Mouse (Mus musculus): ENCODE data around the gene Lrp8. TPM values are rescaled to one million over a fixed set of nuclear protein-coding genes. Genes with fewer than 3 reads are reported as not detected.

Lrp8 gene
- polyA plus RNA-seq (2016; fragmentation: Nextera tagmentation; extraction: Ambion mirVana): 46.7 and 52.6 TPM in 2 replicates

- H3K4me1 ChIP-seq: peaks cover 40% of the 10 kb centered on the region
- H3K36me3 ChIP-seq: peaks cover 15% of the 10 kb centered on the region; the same call in 1 of the 2 replicates
- 0% methylated on average over 17 of the region's 44 CpGs for WGBS
- H3K9me3 ChIP-seq (replicated peaks): no peaks in the 10 kb centered on the region
- H3K4me2 ChIP-seq (replicated peaks): peak within 1 kb of the TSS; percentile 96
- H3K4me3 ChIP-seq: peak within 1 kb of the TSS; percentile 62
- ATAC-seq (ENCODE audit: low FRiP score): 0 out of 2 replicates have a peak, but pooled peaks have one; percentile 0
- peaks cover 13% of the 10 kb centered on the region; the same call in 1 of the 2 replicates for H3K27me3 ChIP-seq
- H3K9ac ChIP-seq: peak within 1 kb of the TSS; percentile 88
- H3K27ac ChIP-seq: peak within 1 kb of the TSS; percentile 97
Observed at GRCm38 (mm10) chr4:107802185-107802449, at the start of gene Lrp8. TSS of gene Lrp8 (plus strand) at chr4:107802261.

GRCm38 (mm10) chr4:107756222-107756621, 45.8 kb upstream of the Lrp8 start:
- Histone ChIP-seq H3K9me3 (replicated peaks) (no peaks in the 10 kb centered on the region), H3K36me3 (no peaks in the 10 kb centered on the region), H3K4me2 (replicated peaks) (no peak overlapping the region), H3K27ac (no peak overlapping the region), H3K4me3 (no peak overlapping the region), H3K9ac (no peak overlapping the region), H3K4me1 (peaks cover 25% of the 10 kb centered on the region), H3K27me3 (peaks cover 25% of the 10 kb centered on the region)
- WGBS: 24% methylated on average over 9 of the region's 10 CpGs
- peak; percentile 59; the same call in 1 of the 2 replicates for ATAC-seq (ENCODE audit: low FRiP score)

GRCm38 (mm10) chr4:107757487-107758470, 44.3 kb upstream of the Lrp8 start:
- ATAC-seq (ENCODE audit: low FRiP score): no peak
- Histone ChIP-seq H3K27ac (no peak overlapping the region), H3K27me3 (peaks cover 37% of the 10 kb centered on the region), H3K4me3 (no peak overlapping the region), H3K4me1 (peaks cover 25% of the 10 kb centered on the region), H3K36me3 (no peaks in the 10 kb centered on the region), H3K4me2 (replicated peaks) (no peak overlapping the region), H3K9me3 (replicated peaks) (no peaks in the 10 kb centered on the region), H3K9ac (no peak overlapping the region)
- WGBS: 68% methylated on average over 15 of the region's 15 CpGs

DNA sequence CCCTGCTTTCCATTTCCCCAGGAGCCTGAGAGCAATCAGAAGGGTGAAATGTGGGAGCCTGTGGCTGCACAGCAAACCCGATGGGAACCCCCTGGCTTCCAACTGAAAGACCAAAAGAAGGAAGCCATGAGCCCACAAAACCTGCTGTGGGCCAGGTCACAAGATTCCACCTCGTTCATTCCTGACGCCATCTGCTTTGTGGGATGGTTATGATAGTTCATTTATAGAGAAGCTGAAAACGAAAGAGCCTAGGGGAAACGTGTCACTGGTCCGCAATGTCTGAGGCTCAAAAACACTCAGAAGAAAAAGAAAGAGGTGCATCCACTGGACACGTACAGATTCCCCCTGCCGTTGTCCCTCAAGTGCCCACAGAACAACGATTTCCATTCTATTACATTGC, 43.1 kb upstream of the Lrp8 start:
- Histone ChIP-seq H3K4me3 (no peak overlapping the region), H3K27ac (no peak overlapping the region), H3K36me3 (no peaks in the 10 kb centered on the region), H3K4me2 (replicated peaks) (no peak overlapping the region), H3K9me3 (replicated peaks) (no peaks in the 10 kb centered on the region), H3K9ac (no peak overlapping the region), H3K27me3 (peaks cover 38% of the 10 kb centered on the region), H3K4me1 (peaks cover 25% of the 10 kb centered on the region)
- no peak for ATAC-seq (ENCODE audit: low FRiP score)
- 80% methylated on average over 9 of the region's 9 CpGs for WGBS

DNA sequence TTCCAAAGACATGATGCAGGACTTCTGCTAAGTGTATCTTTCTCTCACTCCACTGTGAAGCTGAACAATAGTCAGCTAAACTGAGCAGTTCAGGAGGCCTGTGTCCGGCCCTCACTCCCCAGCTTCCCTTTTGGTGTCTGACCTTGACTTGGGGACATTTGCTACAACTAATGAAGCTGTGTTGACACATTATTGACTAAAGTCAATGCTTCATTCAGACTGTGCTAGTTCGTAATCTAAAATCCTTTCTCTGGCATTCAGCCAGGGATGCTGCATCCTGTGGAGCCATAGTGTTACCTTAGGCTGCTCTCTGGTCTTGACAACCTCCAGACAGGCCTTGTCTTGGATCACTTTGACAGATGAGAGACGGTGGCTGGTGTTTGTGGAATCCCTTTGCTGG, 39.1 kb upstream of the Lrp8 start:
- no peak for ATAC-seq (ENCODE audit: low FRiP score)
- Histone ChIP-seq H3K4me2 (replicated peaks) (no peak overlapping the region), H3K4me1 (peaks cover 15% of the 10 kb centered on the region), H3K27me3 (peaks cover 36% of the 10 kb centered on the region), H3K36me3 (no peaks in the 10 kb centered on the region), H3K9me3 (replicated peaks) (no peaks in the 10 kb centered on the region), H3K9ac (no peak overlapping the region), H3K27ac (no peak overlapping the region), H3K4me3 (no peak overlapping the region)
- 68% methylated on average over 3 of the region's 3 CpGs for WGBS

DNA sequence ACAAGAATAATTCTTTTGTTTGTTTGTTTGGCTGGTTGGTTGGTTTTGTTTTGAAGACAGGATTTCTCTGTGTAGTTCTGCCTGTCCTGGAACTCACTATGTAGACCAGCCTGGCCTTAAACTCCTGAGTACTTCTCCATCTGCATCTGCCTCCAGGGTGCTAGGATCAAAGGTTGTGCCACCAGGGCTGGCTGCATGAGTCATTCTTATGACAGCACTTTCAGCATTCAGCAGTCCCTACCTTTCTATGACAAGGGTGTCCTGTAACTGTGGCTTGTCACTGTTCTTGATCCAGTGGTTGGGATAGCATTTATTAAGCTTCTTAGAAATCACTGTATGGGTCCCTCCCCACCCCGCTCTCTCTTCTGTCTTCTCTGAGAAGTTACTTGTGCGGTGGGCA, 38.5 kb upstream of the Lrp8 start:
- H3K9me3 ChIP-seq (replicated peaks): no peaks in the 10 kb centered on the region
- H3K27ac ChIP-seq: no peak overlapping the region
- no peak overlapping the region for H3K4me3 ChIP-seq
- H3K27me3 ChIP-seq: peaks cover 33% of the 10 kb centered on the region
- ATAC-seq (ENCODE audit: low FRiP score): no peak
- no peaks in the 10 kb centered on the region for H3K36me3 ChIP-seq
- peaks cover 13% of the 10 kb centered on the region for H3K4me1 ChIP-seq
- no peak overlapping the region for H3K4me2 ChIP-seq (replicated peaks)
- no peak overlapping the region for H3K9ac ChIP-seq
- 94% methylated on average over 2 of the region's 2 CpGs for WGBS

- Histone ChIP-seq H3K27ac (no peak overlapping the region), H3K36me3 (no peaks in the 10 kb centered on the region), H3K9ac (no peak overlapping the region), H3K4me3 (no peak overlapping the region), H3K9me3 (replicated peaks) (no peaks in the 10 kb centered on the region), H3K4me1 (peaks cover 13% of the 10 kb centered on the region), H3K27me3 (peaks cover 32% of the 10 kb centered on the region; the same call in 1 of the 2 replicates), H3K4me2 (replicated peaks) (no peak overlapping the region)
- peak; percentile 52 for ATAC-seq (ENCODE audit: low FRiP score)
- WGBS: 37% methylated on average over 9 of the region's 9 CpGs
Observed at GRCm38 (mm10) chr4:107765196-107765813, 36.8 kb upstream of the Lrp8 start.

DNA sequence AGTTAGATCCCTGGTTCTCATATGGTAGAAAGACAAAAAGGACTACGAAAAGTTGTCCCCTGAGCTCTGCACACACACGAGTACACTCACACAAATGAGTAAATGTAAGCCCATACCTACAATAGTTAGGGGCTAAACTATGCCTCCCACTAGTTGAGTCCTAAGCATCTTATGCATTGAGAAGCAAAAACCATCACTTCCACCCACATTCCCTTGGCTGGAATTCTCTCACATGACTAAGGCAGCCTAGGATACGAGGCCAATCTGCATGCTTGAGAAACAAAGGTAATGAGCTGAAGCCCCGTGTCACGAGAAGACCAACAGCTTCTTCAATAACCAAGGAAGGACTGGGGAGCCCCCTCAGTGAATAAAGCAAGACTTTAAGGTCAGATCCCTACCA, 35.9 kb upstream of the Lrp8 start:
- H3K9ac ChIP-seq: 0 out of 2 replicates have a peak overlapping the region, but pooled peaks have one; percentile 13
- H3K9me3 ChIP-seq (replicated peaks): no peaks in the 10 kb centered on the region
- H3K36me3 ChIP-seq: no peaks in the 10 kb centered on the region
- H3K4me1 ChIP-seq: peaks cover 13% of the 10 kb centered on the region
- no peak overlapping the region for H3K4me3 ChIP-seq
- H3K27ac ChIP-seq: no peak overlapping the region
- peaks cover 30% of the 10 kb centered on the region; the same call in 1 of the 2 replicates for H3K27me3 ChIP-seq
- peak; percentile 46; the same call in 1 of the 2 replicates for ATAC-seq (ENCODE audit: low FRiP score)
- 33% methylated on average over 5 of the region's 5 CpGs for WGBS
- H3K4me2 ChIP-seq (replicated peaks): no peak overlapping the region

GRCm38 (mm10) chr4:107772122-107772825, 29.8 kb upstream of the Lrp8 start:
- no peak; the same call in 1 of the 2 replicates for ATAC-seq (ENCODE audit: low FRiP score)
- Histone ChIP-seq H3K4me3 (no peak overlapping the region), H3K36me3 (no peaks in the 10 kb centered on the region), H3K27me3 (peaks cover 16% of the 10 kb centered on the region; the same call in 1 of the 2 replicates), H3K4me2 (replicated peaks) (no peak overlapping the region), H3K27ac (peak overlapping the region; percentile 40; the same call in 1 of the 2 replicates), H3K9ac (no peak overlapping the region), H3K4me1 (peaks cover 37% of the 10 kb centered on the region), H3K9me3 (replicated peaks) (no peaks in the 10 kb centered on the region)
- WGBS: 57% methylated on average over 16 of the region's 16 CpGs

DNA sequence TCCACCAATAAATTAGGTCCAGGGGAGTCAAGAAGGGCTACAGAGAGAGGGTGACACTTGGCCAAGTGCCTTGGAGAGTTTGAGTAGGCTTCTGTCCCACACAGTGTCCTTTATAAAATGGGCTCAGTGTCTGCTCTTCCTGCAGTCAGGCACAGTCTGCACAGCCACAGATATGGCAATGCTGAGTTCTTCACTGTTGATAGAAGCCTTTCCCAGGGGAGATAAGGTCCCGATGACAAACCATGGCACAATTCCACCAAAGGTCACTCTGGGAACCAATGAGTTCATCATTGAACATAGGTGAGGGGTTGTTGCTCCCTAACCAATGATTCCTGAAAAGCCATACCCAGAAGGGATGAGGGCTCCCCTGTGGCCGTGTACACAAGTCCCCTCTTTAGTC, 27.2 kb upstream of the Lrp8 start:
- ATAC-seq (ENCODE audit: low FRiP score): no peak

GRCm38 (mm10) chr4:107775672-107776071, 26.4 kb upstream of the Lrp8 start:
- peak overlapping the region; percentile 77 for H3K27ac ChIP-seq
- H3K9me3 ChIP-seq (replicated peaks): no peaks in the 10 kb centered on the region
- H3K36me3 ChIP-seq: no peaks in the 10 kb centered on the region
- H3K4me2 ChIP-seq (replicated peaks): no peak overlapping the region
- ATAC-seq (ENCODE audit: low FRiP score): peak; percentile 74
- H3K9ac ChIP-seq: no peak overlapping the region; the same call in 1 of the 2 replicates
- WGBS: 20% methylated on average over 7 of the region's 7 CpGs
- H3K4me3 ChIP-seq: no peak overlapping the region
- H3K27me3 ChIP-seq: peaks cover 9% of the 10 kb centered on the region
- peaks cover 42% of the 10 kb centered on the region for H3K4me1 ChIP-seq

More for the DNA sequence above, 27.2 kb upstream of the Lrp8 start:
- Histone ChIP-seq H3K27me3 (peaks cover 13% of the 10 kb centered on the region), H3K9ac (no peak overlapping the region), H3K4me3 (no peak overlapping the region), H3K9me3 (replicated peaks) (no peaks in the 10 kb centered on the region), H3K4me2 (replicated peaks) (no peak overlapping the region), H3K4me1 (peaks cover 37% of the 10 kb centered on the region), H3K27ac (no peak overlapping the region), H3K36me3 (no peaks in the 10 kb centered on the region)
- WGBS: 78% methylated on average over 2 of the region's 2 CpGs
